Mouse (Mus musculus) embryonic fibroblast, embryonic 13.5 days (primary cell): ENCODE results near the gene Zdhhc14.

Source experiments
- CTCF ChIP-seq: IDR thresholded peaks from 2 replicates; pipeline ENCODE4 v1.5.1; 2011; ENCODE audit warnings: mild to moderate bottlenecking, control low read depth, low read length, moderate library complexity, borderline replicate concordance; ENCODE audit not compliant: insufficient read depth
- POLR2A ChIP-seq: IDR thresholded peaks from 2 replicates; pipeline ENCODE4 v1.6.1; 2011; ENCODE audit warnings: low read depth, mild to moderate bottlenecking, control low read depth, low read length, moderate library complexity

DNA sequence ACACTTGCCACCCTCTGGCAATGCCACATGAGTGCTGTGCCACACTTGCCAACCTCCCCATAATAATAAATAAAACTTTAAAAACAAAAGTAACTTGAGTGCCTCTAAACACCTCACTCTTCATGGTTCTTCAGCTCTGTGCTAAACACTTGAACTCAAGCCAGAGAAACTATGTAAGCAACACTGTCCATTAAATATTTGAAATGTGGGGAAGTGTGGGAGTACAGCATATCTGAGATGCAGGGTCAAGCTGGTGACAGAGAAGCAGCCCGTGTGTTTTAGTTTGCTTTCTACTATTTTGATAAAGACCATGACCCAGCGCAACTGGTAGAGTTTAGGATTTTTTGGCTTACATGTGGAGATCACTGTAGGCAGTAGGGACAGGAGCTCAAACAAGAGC, 100.7 kb downstream of the Zdhhc14 start:
- TF ChIP-seq CTCF (no peak), POLR2A (no peak)
